Mouse (Mus musculus): ENCODE measurements around the gene Scaper. TPM values are rescaled to one million over a fixed set of nuclear protein-coding genes. Genes with fewer than 3 reads are reported as not detected.

Gene Scaper
- polyA plus RNA-seq, 1 experiment, result 1.5 TPM

DNA sequence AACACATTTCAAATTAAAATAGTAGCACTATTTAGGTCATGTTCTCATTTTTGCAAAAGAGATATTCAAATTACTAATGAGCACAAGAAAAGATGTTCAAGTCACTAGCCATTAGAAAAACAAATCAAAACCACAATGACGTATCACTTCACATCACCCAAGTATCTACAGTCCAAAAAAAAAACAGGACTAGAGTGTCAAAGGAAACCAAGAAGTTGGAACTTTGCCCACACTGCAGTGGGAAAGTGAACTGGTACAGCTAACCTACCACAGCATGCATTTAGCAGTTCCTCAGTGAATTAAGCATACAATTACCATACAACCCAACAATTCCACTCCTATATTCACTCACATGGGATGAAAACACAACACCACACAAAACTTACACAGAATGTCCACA, 5.4 kb downstream of the Scaper start:
- Histone ChIP-seq H3K27me3 (ENCODE audit: control insufficient read depth, insufficient read depth, insufficient read length) (no peaks in the 10 kb centered on the region), H3K4me2 (ENCODE audit: low read depth) (no peak overlapping the region), H3ac (ENCODE audit: control insufficient read depth, insufficient read length) (no peak overlapping the region), H3K4me3 (no peak overlapping the region), H3K79me2 (ENCODE audit: control insufficient read depth, insufficient read depth) (no peaks in the 10 kb centered on the region), H3K36me3 (ENCODE audit: control insufficient read depth, insufficient read depth) (no peaks in the 10 kb centered on the region)
- TF ChIP-seq POLR2AphosphoS2 (IDR thresholded peaks at IDR 0.05; ENCODE audit: insufficient read length, low read depth) (no peak), MAX (IDR thresholded peaks at IDR 0.05; ENCODE audit: low read depth) (no peak), USF1 (IDR thresholded peaks at IDR 0.05; ENCODE audit: low read depth) (no peak), E2F4 (IDR thresholded peaks at IDR 0.05; ENCODE audit: insufficient read depth) (no peak), CEBPB (IDR thresholded peaks at IDR 0.05; ENCODE audit: insufficient read depth, poor library complexity, severe bottlenecking) (no peak), TCF12 (IDR thresholded peaks at IDR 0.05; ENCODE audit: insufficient read depth, poor library complexity, severe bottlenecking) (no peak), TCF3 (IDR thresholded peaks at IDR 0.05; ENCODE audit: insufficient read length, low read depth) (no peak), SRF (IDR thresholded peaks at IDR 0.05; ENCODE audit: control insufficient read depth, insufficient read length, low read depth) (no peak), MYOD1 (IDR thresholded peaks at IDR 0.05; ENCODE audit: control insufficient read depth in 1 of 3, insufficient read length in 2 of 3, low read depth in 2 of 3) (no peak), MYOG (IDR thresholded peaks at IDR 0.05; ENCODE audit: control insufficient read depth in 1 of 3, insufficient read depth in 1 of 3, insufficient read length in 2 of 3, low read depth in 2 of 3) (no peak), POLR2A (IDR thresholded peaks at IDR 0.05; ENCODE audit: insufficient read length, low read depth) (no peak), REST (IDR thresholded peaks at IDR 0.05; ENCODE audit: insufficient read depth, insufficient read length) (no peak)

DNA sequence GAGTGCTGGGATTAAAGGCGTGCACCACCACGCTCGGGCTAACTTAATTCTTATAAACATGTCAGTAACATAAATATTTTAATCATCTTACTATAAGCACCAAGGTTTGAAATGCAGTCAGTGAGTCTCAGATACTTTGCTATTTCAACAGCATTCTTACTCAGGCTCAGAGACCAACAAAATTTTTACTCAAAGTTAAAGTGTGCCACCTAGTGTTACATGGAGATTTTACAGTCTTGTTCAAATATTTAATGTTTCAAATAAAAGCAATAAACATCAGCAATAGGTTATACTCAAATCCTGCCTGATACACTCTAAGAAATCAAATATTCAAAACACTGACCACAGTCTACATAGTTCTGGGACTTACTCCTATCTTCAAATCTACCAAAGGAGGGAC, 19.3 kb downstream of the Scaper start:
- Histone ChIP-seq H3ac (ENCODE audit: control insufficient read depth, insufficient read length) (no peak overlapping the region), H3K79me2 (ENCODE audit: control insufficient read depth, insufficient read depth) (no peaks in the 10 kb centered on the region), H3K36me3 (ENCODE audit: control insufficient read depth, insufficient read depth) (no peaks in the 10 kb centered on the region), H3K4me3 (no peak overlapping the region), H3K27me3 (ENCODE audit: control insufficient read depth, insufficient read depth, insufficient read length) (no peaks in the 10 kb centered on the region), H3K4me2 (ENCODE audit: low read depth) (no peak overlapping the region)
- TF ChIP-seq CEBPB (IDR thresholded peaks at IDR 0.05; ENCODE audit: insufficient read depth, poor library complexity, severe bottlenecking) (no peak), MYOD1 (IDR thresholded peaks at IDR 0.05; ENCODE audit: control insufficient read depth in 1 of 3, insufficient read length in 2 of 3, low read depth in 2 of 3) (no peak), TCF3 (IDR thresholded peaks at IDR 0.05; ENCODE audit: insufficient read length, low read depth) (no peak)

GRCm38 (mm10) chr9:55916751-55917150, 21.2 kb downstream of the Scaper start:
- Histone ChIP-seq H3K36me3 (ENCODE audit: control insufficient read depth, insufficient read depth) (no peaks in the 10 kb centered on the region), H3K79me2 (ENCODE audit: control insufficient read depth, insufficient read depth) (no peaks in the 10 kb centered on the region), H3K4me2 (ENCODE audit: low read depth) (no peak overlapping the region), H3K4me3 (no peak overlapping the region), H3K27me3 (ENCODE audit: control insufficient read depth, insufficient read depth, insufficient read length) (no peaks in the 10 kb centered on the region), H3ac (ENCODE audit: control insufficient read depth, insufficient read length) (no peak overlapping the region)
- TF ChIP-seq USF1 (IDR thresholded peaks at IDR 0.05; ENCODE audit: low read depth), result no peak
- TF ChIP-seq TCF3 (IDR thresholded peaks at IDR 0.05; ENCODE audit: insufficient read length, low read depth), result no peak
- no peak for TF ChIP-seq MYOD1 (IDR thresholded peaks at IDR 0.05; ENCODE audit: control insufficient read depth in 1 of 3, insufficient read length in 2 of 3, low read depth in 2 of 3)
- TF ChIP-seq MYOG (IDR thresholded peaks at IDR 0.05; ENCODE audit: control insufficient read depth in 1 of 3, insufficient read depth in 1 of 3, insufficient read length in 2 of 3, low read depth in 2 of 3), result no peak
- no peak for TF ChIP-seq CEBPB (IDR thresholded peaks at IDR 0.05; ENCODE audit: insufficient read depth, poor library complexity, severe bottlenecking)
- no peak for TF ChIP-seq SRF (IDR thresholded peaks at IDR 0.05; ENCODE audit: control insufficient read depth, insufficient read length, low read depth)
- TF ChIP-seq MAX (IDR thresholded peaks at IDR 0.05; ENCODE audit: low read depth), result no peak
- TF ChIP-seq TCF12 (IDR thresholded peaks at IDR 0.05; ENCODE audit: insufficient read depth, poor library complexity, severe bottlenecking), result no peak
- TF ChIP-seq POLR2A (IDR thresholded peaks at IDR 0.05; ENCODE audit: insufficient read length, low read depth), result no peak
- no peak for TF ChIP-seq REST (IDR thresholded peaks at IDR 0.05; ENCODE audit: insufficient read depth, insufficient read length)
- no peak for TF ChIP-seq E2F4 (IDR thresholded peaks at IDR 0.05; ENCODE audit: insufficient read depth)
- no peak for TF ChIP-seq POLR2AphosphoS2 (IDR thresholded peaks at IDR 0.05; ENCODE audit: insufficient read length, low read depth)

- TF ChIP-seq CEBPB (IDR thresholded peaks at IDR 0.05; ENCODE audit: insufficient read depth, poor library complexity, severe bottlenecking) (no peak), SRF (IDR thresholded peaks at IDR 0.05; ENCODE audit: control insufficient read depth, insufficient read length, low read depth) (no peak), POLR2A (IDR thresholded peaks at IDR 0.05; ENCODE audit: insufficient read length, low read depth) (no peak), MYOD1 (IDR thresholded peaks at IDR 0.05; ENCODE audit: control insufficient read depth in 1 of 3, insufficient read length in 2 of 3, low read depth in 2 of 3) (no peak), MAX (IDR thresholded peaks at IDR 0.05; ENCODE audit: low read depth) (no peak), POLR2AphosphoS2 (IDR thresholded peaks at IDR 0.05; ENCODE audit: insufficient read length, low read depth) (no peak), TCF3 (IDR thresholded peaks at IDR 0.05; ENCODE audit: insufficient read length, low read depth) (no peak), USF1 (IDR thresholded peaks at IDR 0.05; ENCODE audit: low read depth) (no peak), MYOG (IDR thresholded peaks at IDR 0.05; ENCODE audit: control insufficient read depth in 1 of 3, insufficient read depth in 1 of 3, insufficient read length in 2 of 3, low read depth in 2 of 3) (no peak), E2F4 (IDR thresholded peaks at IDR 0.05; ENCODE audit: insufficient read depth) (no peak), REST (IDR thresholded peaks at IDR 0.05; ENCODE audit: insufficient read depth, insufficient read length) (no peak), TCF12 (IDR thresholded peaks at IDR 0.05; ENCODE audit: insufficient read depth, poor library complexity, severe bottlenecking) (no peak)
- Histone ChIP-seq H3K79me2 (ENCODE audit: control insufficient read depth, insufficient read depth) (no peaks in the 10 kb centered on the region), H3K4me3 (no peak overlapping the region), H3K36me3 (ENCODE audit: control insufficient read depth, insufficient read depth) (no peaks in the 10 kb centered on the region), H3K27me3 (ENCODE audit: control insufficient read depth, insufficient read depth, insufficient read length) (no peaks in the 10 kb centered on the region), H3K4me2 (ENCODE audit: low read depth) (no peak overlapping the region), H3ac (ENCODE audit: control insufficient read depth, insufficient read length) (no peak overlapping the region)
Measured at GRCm38 (mm10) chr9:55911481-55911880, 26.4 kb downstream of the Scaper start.

DNA sequence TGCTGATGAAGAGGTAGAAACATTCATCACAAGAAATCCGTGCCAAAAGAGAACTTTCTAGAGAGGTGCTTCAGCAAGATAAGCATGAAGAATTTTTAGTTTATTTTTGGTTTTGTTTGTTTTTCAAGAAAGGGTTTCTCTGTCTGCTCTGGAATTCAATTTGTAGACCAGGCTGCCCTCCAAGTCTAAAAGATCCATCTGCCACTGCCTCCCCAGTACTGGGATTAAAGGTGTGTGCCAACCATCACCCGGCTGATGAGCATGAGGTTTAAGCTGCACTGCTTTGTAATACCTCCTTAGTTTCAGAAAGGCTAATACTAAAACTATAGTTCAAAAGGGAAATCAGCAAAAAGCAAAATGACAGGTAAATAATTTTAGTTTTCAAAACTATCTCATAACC, 35.0 kb downstream of the Scaper start:
- Histone ChIP-seq H3K27me3 (ENCODE audit: control insufficient read depth, insufficient read depth, insufficient read length) (no peaks in the 10 kb centered on the region), H3K36me3 (ENCODE audit: control insufficient read depth, insufficient read depth) (no peaks in the 10 kb centered on the region), H3ac (ENCODE audit: control insufficient read depth, insufficient read length) (no peak overlapping the region), H3K4me3 (no peak overlapping the region), H3K79me2 (ENCODE audit: control insufficient read depth, insufficient read depth) (no peaks in the 10 kb centered on the region), H3K4me2 (ENCODE audit: low read depth) (no peak overlapping the region)
- TF ChIP-seq MYOD1 (IDR thresholded peaks at IDR 0.05; ENCODE audit: control insufficient read depth in 1 of 3, insufficient read length in 2 of 3, low read depth in 2 of 3), result no peak
- no peak for TF ChIP-seq SRF (IDR thresholded peaks at IDR 0.05; ENCODE audit: control insufficient read depth, insufficient read length, low read depth)
- no peak for TF ChIP-seq E2F4 (IDR thresholded peaks at IDR 0.05; ENCODE audit: insufficient read depth)
- TF ChIP-seq POLR2AphosphoS2 (IDR thresholded peaks at IDR 0.05; ENCODE audit: insufficient read length, low read depth), result no peak
- TF ChIP-seq MYOG (IDR thresholded peaks at IDR 0.05; ENCODE audit: control insufficient read depth in 1 of 3, insufficient read depth in 1 of 3, insufficient read length in 2 of 3, low read depth in 2 of 3), result no peak
- no peak for TF ChIP-seq CEBPB (IDR thresholded peaks at IDR 0.05; ENCODE audit: insufficient read depth, poor library complexity, severe bottlenecking)
- TF ChIP-seq POLR2A (IDR thresholded peaks at IDR 0.05; ENCODE audit: insufficient read length, low read depth), result no peak
- no peak for TF ChIP-seq MAX (IDR thresholded peaks at IDR 0.05; ENCODE audit: low read depth)

All from myocyte (in vitro differentiated cells).